Mouse (Mus musculus) heart, embryonic 14.5 days (tissue): Measurements from ENCODE around the gene Htt. TPM values are rescaled to one million over a fixed set of nuclear protein-coding genes. Genes with fewer than 3 reads are reported as not detected.

Experiments
- ATAC-seq: fragments of 200-750 bp; cut with Nextera tagmentation; 2 replicates; pipeline ENCODE4 v1.8.0; 2017; ENCODE audit warnings: low read depth, moderate TSS enrichment; ENCODE audit not compliant: insufficient number of reproducible peaks, insufficient read depth, low FRiP score
- H3K27ac ChIP-seq, 2 experiments: fragments of 200-500 bp in 1 of 2; fragments of 300-500 bp in 1 of 2; sonication (generic) in 1 of 2; replicated peaks in 1 of 2; 2 replicates each; pipeline ENCODE4 v1.5.1; 2012 to 2014; ENCODE audit warnings: low read depth in 2 of 2, low read length in 2 of 2, control low read depth in 1 of 2, mild to moderate bottlenecking in 1 of 2, mixed read lengths in 1 of 2; ENCODE audit not compliant: control insufficient read depth in 1 of 2, insufficient read depth in 1 of 2
- H3K27me3 ChIP-seq: fragments of 300-500 bp; sonication (generic); 2 replicates; pipeline ENCODE4 v1.6.1; 2014; ENCODE audit warnings: mild to moderate bottlenecking, low read length, control low read depth; ENCODE audit not compliant: control insufficient read depth, insufficient read depth
- H3K36me3 ChIP-seq: fragments of 300-500 bp; sonication (generic); 2 replicates; pipeline ENCODE4 v1.6.1; 2014; ENCODE audit warnings: mild to moderate bottlenecking, control low read depth, low read length, mixed read lengths; ENCODE audit not compliant: control insufficient read depth, insufficient read depth
- H3K4me1 ChIP-seq, 2 experiments: fragments of 200-500 bp in 1 of 2; fragments of 300-500 bp in 1 of 2; sonication (generic) in 1 of 2; 2 replicates each; pipeline ENCODE4 v1.6.1; 2012 to 2014; ENCODE audit warnings: low read length in 2 of 2, control low read depth in 1 of 2, mixed read lengths in 1 of 2; ENCODE audit not compliant: control insufficient read depth in 2 of 2, insufficient read depth in 2 of 2
- H3K4me2 ChIP-seq: fragments of 300-500 bp; sonication (generic); 2 replicates; pipeline ENCODE4 v1.6.1; 2014; ENCODE audit warnings: mild to moderate bottlenecking, low read length
- H3K4me3 ChIP-seq, 2 experiments: fragments of 200-500 bp in 1 of 2; fragments of 300-500 bp in 1 of 2; sonication (generic) in 1 of 2; 2 replicates each; pipeline ENCODE4 v1.5.1; 2012 to 2014; ENCODE audit warnings: low read length in 2 of 2, mild to moderate bottlenecking in 2 of 2, control low read depth in 1 of 2, low read depth in 1 of 2, moderate library complexity in 1 of 2; ENCODE audit not compliant: control insufficient read depth in 1 of 2, insufficient read depth in 1 of 2
- H3K9ac ChIP-seq: fragments of 300-500 bp; sonication (generic); 2 replicates; pipeline ENCODE4 v1.6.1; 2014; ENCODE audit warnings: mild to moderate bottlenecking, low read length
- H3K9me3 ChIP-seq: fragments of 300-500 bp; sonication (generic); 2 replicates; pipeline ENCODE4 v1.6.1; 2016; ENCODE audit warnings: low read length, control low read depth; ENCODE audit not compliant: control insufficient read depth
- WGBS: fragments of 180-500 bp; shearing (Covaris S2); extraction: QIAGEN DNeasy Blood & Tissue Kit; methylation state at CpG from one replicate; pipeline ENCODE4 v1.1.7; 2014; 5-methylcytosine and 5-hydroxymethylcytosine counted together
- polyA plus RNA-seq: library from polyadenylated mRNA; unstranded; fragments of >200 nt; fragmentation: Nextera tagmentation; extraction: Ambion mirVana; gene quantifications from 2 replicates; pipeline ENCODE4 v1.2.1, GENCODE M21; 2014

The Htt gene
- polyA plus RNA-seq, 1 experiment from 2014 or later = 11.9 TPM

GRCm38 (mm10) chr5:34923920-34924319 is 162.4 kb downstream of the Htt start:
- no peaks in the 10 kb centered on the region for H3K9me3 ChIP-seq
- H3K4me1 ChIP-seq = peaks cover under 1 to 2% of the 10 kb centered on the region in 2 experiments; a peak in 1 of 4 replicates
- H3K4me3 ChIP-seq = no peak overlapping the region
- ATAC-seq = no peak
- peaks cover 19% of the 10 kb centered on the region; the same call in 1 of the 2 replicates for H3K36me3 ChIP-seq
- H3K4me2 ChIP-seq = no peak overlapping the region
- no peaks in the 10 kb centered on the region for H3K27me3 ChIP-seq
- H3K9ac ChIP-seq = no peak overlapping the region
- no peak overlapping the region for H3K27ac ChIP-seq
- WGBS = 75% methylated on average over 4 of the region's 4 CpGs

GRCm38 (mm10) chr5:34924519-34924918 is 163.0 kb downstream of the Htt start:
- no peaks in the 10 kb centered on the region for H3K9me3 ChIP-seq
- H3K27ac ChIP-seq = no peak overlapping the region
- 72% methylated on average over 7 of the region's 7 CpGs for WGBS
- 0 out of 4 replicates have a peak, but pooled peaks cover 0 to 2% of the 10 kb centered on the region in 2 experiments for H3K4me1 ChIP-seq
- peaks cover 19% of the 10 kb centered on the region; the same call in 1 of the 2 replicates for H3K36me3 ChIP-seq
- no peak for ATAC-seq
- no peak overlapping the region for H3K4me3 ChIP-seq
- H3K4me2 ChIP-seq = no peak overlapping the region
- no peaks in the 10 kb centered on the region for H3K27me3 ChIP-seq
- no peak overlapping the region for H3K9ac ChIP-seq

- Histone ChIP-seq H3K9me3 (no peaks in the 10 kb centered on the region), H3K27me3 (no peaks in the 10 kb centered on the region), H3K27ac (no peak overlapping the region), H3K4me3 (no peak overlapping the region), H3K4me1 (peaks cover 15 to 17% of the 10 kb centered on the region in 2 experiments), H3K36me3 (peaks cover 9% of the 10 kb centered on the region; the same call in 1 of the 2 replicates), H3K4me2 (no peak overlapping the region), H3K9ac (no peak overlapping the region)
- ATAC-seq = no peak
- 85% methylated on average over 4 of the region's 4 CpGs for WGBS
These were observed 166.1 kb downstream of the Htt start for GRCm38 (mm10) chr5:34927648-34928047.

- no peaks in the 10 kb centered on the region for H3K27me3 ChIP-seq
- no peak overlapping the region for H3K9ac ChIP-seq
- ATAC-seq = no peak
- WGBS = 90% methylated on average over 9 of the region's 9 CpGs
- H3K4me1 ChIP-seq = peaks cover 13 to 19% of the 10 kb centered on the region in 2 experiments
- no peaks in the 10 kb centered on the region for H3K9me3 ChIP-seq
- H3K36me3 ChIP-seq = no peaks in the 10 kb centered on the region
- no peak overlapping the region for H3K4me3 ChIP-seq
- H3K27ac ChIP-seq = no peak overlapping the region
- no peak overlapping the region for H3K4me2 ChIP-seq
These were observed 168.8 kb downstream of the Htt start for GRCm38 (mm10) chr5:34930151-34930975.

- ATAC-seq = no peak
- H3K4me2 ChIP-seq = no peak overlapping the region
- peak overlapping the region in 1 of 2 experiments; percentile 78; a peak in 2 of 4 replicates for H3K27ac ChIP-seq
- no peaks in the 10 kb centered on the region for H3K9me3 ChIP-seq
- 73% methylated on average over 2 of the region's 2 CpGs for WGBS
- H3K27me3 ChIP-seq = no peaks in the 10 kb centered on the region
- H3K4me3 ChIP-seq = no peak overlapping the region
- H3K9ac ChIP-seq = peak overlapping the region; percentile 41; the same call in 1 of the 2 replicates
- H3K4me1 ChIP-seq = peaks cover 13 to 19% of the 10 kb centered on the region in 2 experiments
- no peaks in the 10 kb centered on the region for H3K36me3 ChIP-seq
These were observed 169.6 kb downstream of the Htt start for GRCm38 (mm10) chr5:34931091-34931490.

GRCm38 (mm10) chr5:34931516-34932457 is 170.2 kb downstream of the Htt start:
- no peak for ATAC-seq
- peaks cover 13 to 19% of the 10 kb centered on the region in 2 experiments for H3K4me1 ChIP-seq
- H3K9ac ChIP-seq = peak overlapping the region; percentile 41; the same call in 1 of the 2 replicates
- peak overlapping the region; percentile 73 to 78 for H3K27ac ChIP-seq
- no peaks in the 10 kb centered on the region for H3K27me3 ChIP-seq
- H3K4me2 ChIP-seq = peak overlapping the region; percentile 21
- H3K9me3 ChIP-seq = no peaks in the 10 kb centered on the region
- no peak overlapping the region for H3K4me3 ChIP-seq
- no peaks in the 10 kb centered on the region for H3K36me3 ChIP-seq
- WGBS = 27% methylated on average over 11 of the region's 11 CpGs

GRCm38 (mm10) chr5:34932458-34932806 is 170.9 kb downstream of the Htt start:
- H3K27ac ChIP-seq = peak overlapping the region; percentile 73 to 78; a peak in 3 of 4 replicates
- no peaks in the 10 kb centered on the region for H3K27me3 ChIP-seq
- ATAC-seq = no peak
- no peak overlapping the region for H3K9ac ChIP-seq
- no peaks in the 10 kb centered on the region for H3K9me3 ChIP-seq
- no peaks in the 10 kb centered on the region for H3K36me3 ChIP-seq
- peaks cover 13 to 19% of the 10 kb centered on the region in 2 experiments for H3K4me1 ChIP-seq
- 46% methylated on average over 4 of the region's 4 CpGs for WGBS
- no peak overlapping the region for H3K4me3 ChIP-seq
- H3K4me2 ChIP-seq = no peak overlapping the region
